Mouse (Mus musculus): ENCODE data around the gene Atg16l2. TPM values are rescaled to one million over a fixed set of nuclear protein-coding genes. Genes with fewer than 3 reads are reported as not detected.

Atg16l2 gene
- total RNA-seq (2023), result 100 to 1,000 TPM; 174 to 187 TPM

DNA sequence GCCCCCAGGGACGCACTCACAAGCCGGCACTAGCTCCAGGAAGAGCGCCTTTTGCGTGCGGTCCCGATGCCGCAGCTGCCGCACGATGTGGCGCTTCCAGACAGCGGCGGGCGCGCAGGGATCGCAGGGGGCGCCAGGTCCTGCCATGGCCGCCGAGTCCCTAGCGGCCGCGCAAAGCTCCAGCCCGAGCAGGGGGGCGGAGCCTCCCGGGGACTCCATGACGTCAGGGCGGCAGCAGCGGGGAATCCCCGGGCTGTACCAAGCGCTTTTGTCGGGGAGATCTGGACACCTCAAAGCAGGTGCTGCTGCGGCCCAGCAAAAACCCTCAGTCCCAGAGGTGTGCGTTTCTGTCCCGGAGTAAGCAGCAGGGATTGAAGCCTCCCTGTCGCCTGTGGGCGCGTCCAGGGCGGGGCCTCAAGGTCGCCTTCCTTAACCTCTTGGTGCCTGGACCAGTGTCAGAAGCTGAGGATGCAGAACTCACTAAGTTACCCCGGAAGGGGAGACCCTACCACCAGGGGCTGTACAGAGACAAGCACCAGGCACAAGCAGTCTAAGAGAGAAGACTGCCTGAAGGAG, at the start of gene Atg16l2:
Gene Atg16l2, minus strand, starts transcription at position 371 of the 576 bp plus-strand sequence.

DNA sequence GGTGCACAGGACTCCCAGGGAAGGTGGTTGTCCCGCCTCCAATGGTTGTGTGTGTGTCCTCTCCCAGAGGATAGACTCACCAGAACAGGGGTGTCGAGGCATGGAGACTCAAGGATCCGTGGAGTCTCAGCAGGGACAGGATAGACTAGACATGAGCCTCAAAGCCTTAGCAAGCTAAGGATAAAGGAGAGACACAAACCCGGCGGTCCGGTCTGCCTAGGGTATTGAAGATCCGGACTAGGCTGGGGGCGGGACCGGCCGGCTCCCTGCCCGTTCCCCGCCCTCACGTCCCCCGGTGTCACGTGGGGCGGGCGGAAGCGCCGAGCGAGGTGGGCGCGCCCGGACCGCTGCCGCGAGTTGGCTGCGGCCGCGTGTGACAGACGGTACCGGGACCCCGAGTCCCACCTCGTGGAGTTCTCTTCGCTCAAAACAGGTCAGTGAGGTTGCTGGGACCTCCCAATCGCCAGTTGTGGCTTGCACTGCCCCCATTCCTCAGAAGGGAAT, 45.8 kb upstream of the Atg16l2 start, which contains the start of gene Arap1:
Gene Arap1, plus strand, starts transcription at position 301 of the 504 bp plus-strand sequence.

DNA sequence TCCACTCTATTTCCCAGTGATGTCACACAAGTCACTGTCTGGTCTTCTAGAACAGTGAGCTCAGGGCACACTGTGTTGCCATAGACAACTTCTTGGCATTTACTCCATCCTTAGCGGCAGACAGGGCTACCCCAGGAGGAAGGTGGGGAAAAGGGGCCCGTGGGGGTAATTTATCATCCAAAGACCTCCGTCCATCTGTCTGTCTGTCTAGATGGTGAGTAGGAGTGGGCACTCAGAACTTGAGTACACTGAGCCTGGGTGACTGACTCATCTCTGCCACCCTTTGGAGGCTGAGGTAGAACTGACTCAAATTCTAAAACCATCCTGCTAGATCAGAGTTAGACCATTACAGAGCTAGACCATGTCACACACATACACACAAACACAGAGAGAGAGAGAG, 15.0 kb upstream of the Atg16l2 start, which contains the start of gene Stard10:
Gene Stard10, plus strand, starts transcription at position 73 of the 400 bp plus-strand sequence.

Other genes starting within 250 kb of the Atg16l2 start
- gene Fchsd2, start 209.4 kb downstream of the Atg16l2 start, total RNA-seq (2023), result 100 to 1,000 TPM; 450 to 624 TPM
- gene Stard10, start 14.8 kb upstream of the Atg16l2 start, total RNA-seq (2023), result 10 to 100 TPM; 38.2 to 43.6 TPM
- 100 to 1,000 TPM; 482 to 530 TPM for gene Arap1, start 45.8 kb upstream of the Atg16l2 start, total RNA-seq (2023)
- gene Gm45837, start 108.6 kb upstream of the Atg16l2 start, total RNA-seq (2023), result 10 to 100 TPM; 22.6 to 31.4 TPM
- 10 to 100 TPM; 43.4 to 44.3 TPM for gene Pde2a, start 119.4 kb upstream of the Atg16l2 start, total RNA-seq (2023)